Mouse (Mus musculus) cerebellum, adult 18-20 months (tissue): ENCODE data around the gene Ptprg.

Experiments
- DNase-seq, 2 experiments: peaks; one replicate each; pipeline ENCODE4 v3.0.0; 2021

The Ptprg gene

GRCm38 (mm10) chr14:12065001-12065400 lies 511.7 kb downstream of the Ptprg start:
- no peak for DNase-seq

GRCm38 (mm10) chr14:12065736-12066135 lies 512.4 kb downstream of the Ptprg start:
- DNase-seq, result no peak

GRCm38 (mm10) chr14:12069707-12070106 lies 516.4 kb downstream of the Ptprg start:
- DNase-seq, result no peak

GRCm38 (mm10) chr14:12070361-12070760 lies 517.0 kb downstream of the Ptprg start:
- DNase-seq, result no peak

GRCm38 (mm10) chr14:12070856-12071465 lies 517.6 kb downstream of the Ptprg start:
- DNase-seq, result no peak

- no peak for DNase-seq
Observed at GRCm38 (mm10) chr14:12072026-12072861, 518.9 kb downstream of the Ptprg start.

- no peak for DNase-seq
Observed at GRCm38 (mm10) chr14:12073408-12074107, 520.2 kb downstream of the Ptprg start.

GRCm38 (mm10) chr14:12077193-12077592 lies 523.9 kb downstream of the Ptprg start:
- DNase-seq, result peak; percentile 40 to 54

GRCm38 (mm10) chr14:12079250-12079649 lies 525.9 kb downstream of the Ptprg start:
- DNase-seq, result no peak

- DNase-seq, result no peak
Observed at GRCm38 (mm10) chr14:12079833-12080401, 526.6 kb downstream of the Ptprg start.

- no peak for DNase-seq
Observed at GRCm38 (mm10) chr14:12082131-12082921, 529.0 kb downstream of the Ptprg start.

GRCm38 (mm10) chr14:12084076-12084475 lies 530.7 kb downstream of the Ptprg start:
- no peak for DNase-seq

- peak; percentile 24 to 26 for DNase-seq
Observed at GRCm38 (mm10) chr14:12085078-12085477, 531.7 kb downstream of the Ptprg start.

- DNase-seq, result no peak
Observed at GRCm38 (mm10) chr14:12086167-12086566, 532.8 kb downstream of the Ptprg start.

- no peak for DNase-seq
Observed at GRCm38 (mm10) chr14:12089954-12090353, 536.6 kb downstream of the Ptprg start.

GRCm38 (mm10) chr14:12091730-12092129 lies 538.4 kb downstream of the Ptprg start:
- no peak for DNase-seq

GRCm38 (mm10) chr14:12099390-12100333 lies 546.3 kb downstream of the Ptprg start:
- no peak for DNase-seq

- no peak for DNase-seq
Observed at GRCm38 (mm10) chr14:12102389-12103325, 549.3 kb downstream of the Ptprg start.

GRCm38 (mm10) chr14:12104297-12105155 lies 551.2 kb downstream of the Ptprg start:
- DNase-seq, result no peak
